Mouse (Mus musculus) forebrain, embryonic 11.5 days (tissue): ENCODE measurements around the gene Cfap36. TPM values are rescaled to one million over a fixed set of nuclear protein-coding genes. Genes with fewer than 3 reads are reported as not detected.

Experiments
- ATAC-seq: fragments of 200-750 bp; cut with Nextera tagmentation; replicated peaks from 2 replicates; pipeline ENCODE4 v1.8.0; 2017; ENCODE audit warnings: moderate TSS enrichment; ENCODE audit not compliant: low FRiP score
- DNase-seq: peaks from one replicate; pipeline ENCODE4 v3.0.0-alpha.2; 2017; ENCODE audit warnings: low spot score
- H3K27ac ChIP-seq: fragments of 300-500 bp; sonication (generic); 2 replicates; pipeline ENCODE4 v1.5.1; 2014; ENCODE audit warnings: low read depth, low read length
- H3K27me3 ChIP-seq: fragments of 300-500 bp; sonication (generic); 2 replicates; pipeline ENCODE4 v1.6.1; 2014; ENCODE audit warnings: mild to moderate bottlenecking, low read length, mixed read lengths; ENCODE audit not compliant: control insufficient read depth, insufficient read depth
- H3K36me3 ChIP-seq: fragments of 300-500 bp; sonication (generic); 2 replicates; pipeline ENCODE4 v1.6.1; 2014; ENCODE audit warnings: mild to moderate bottlenecking, low read length, moderate library complexity, mixed read lengths; ENCODE audit not compliant: control insufficient read depth, insufficient read depth
- H3K4me1 ChIP-seq: fragments of 300-500 bp; sonication (generic); replicated peaks from 2 replicates; pipeline ENCODE4 v1.6.1; 2014; ENCODE audit warnings: low read length, mixed read lengths; ENCODE audit not compliant: control insufficient read depth, insufficient read depth
- H3K4me2 ChIP-seq: fragments of 300-500 bp; sonication (generic); 2 replicates; pipeline ENCODE4 v1.6.1; 2014; ENCODE audit warnings: low read depth, mild to moderate bottlenecking, low read length, moderate library complexity, mixed read lengths; ENCODE audit not compliant: severe bottlenecking
- H3K4me3 ChIP-seq: fragments of 300-500 bp; sonication (generic); 2 replicates; pipeline ENCODE4 v1.5.1; 2014; ENCODE audit warnings: low read depth, low read length
- H3K9ac ChIP-seq: fragments of 300-500 bp; sonication (generic); 2 replicates; pipeline ENCODE4 v1.6.1; 2014; ENCODE audit warnings: low read length
- H3K9me3 ChIP-seq: fragments of 300-500 bp; sonication (generic); 2 replicates; pipeline ENCODE4 v1.6.1; 2016; ENCODE audit warnings: low read length, mixed read lengths; ENCODE audit not compliant: control insufficient read depth
- WGBS: fragments of 180-500 bp; shearing (Covaris S2); extraction: QIAGEN DNeasy Blood & Tissue Kit; methylation state at CpG from one replicate; pipeline ENCODE4 v1.1.7; 2014; 5-methylcytosine and 5-hydroxymethylcytosine counted together
- polyA plus RNA-seq: library from polyadenylated mRNA; unstranded; fragments of >200 nt; fragmentation: Nextera tagmentation; extraction: Ambion mirVana; gene quantifications from 2 replicates; pipeline ENCODE4 v1.2.1, GENCODE M21; 2014

Gene Cfap36
- polyA plus RNA-seq, 1 experiment from 2014 or later: 71.8 TPM

- Histone ChIP-seq H3K27ac (peak overlapping the region; percentile 94), H3K4me3 (peak overlapping the region; percentile 97), H3K9ac (peak overlapping the region; percentile 99), H3K4me1 (peaks cover 2% of the 10 kb centered on the region; the same call in 1 of the 2 replicates), H3K27me3 (no peaks in the 10 kb centered on the region), H3K36me3 (no peaks in the 10 kb centered on the region), H3K9me3 (no peaks in the 10 kb centered on the region), H3K4me2 (peak overlapping the region; percentile 66)
- DNase-seq (peak; percentile 79), ATAC-seq (peak; percentile 77)
- WGBS: under 1% methylated on average over 38 of the region's 38 CpGs
These were observed 74.0 kb downstream of the Cfap36 start for GRCm38 (mm10) chr11:29173125-29173631.

- Histone ChIP-seq H3K9me3 (no peaks in the 10 kb centered on the region), H3K9ac (peak within 1 kb of the TSS; percentile 99), H3K27ac (peak within 1 kb of the TSS; percentile 94), H3K27me3 (no peaks in the 10 kb centered on the region), H3K36me3 (no peaks in the 10 kb centered on the region), H3K4me3 (peak within 1 kb of the TSS; percentile 97), H3K4me1 (peaks cover 2% of the 10 kb centered on the region; the same call in 1 of the 2 replicates), H3K4me2 (peak within 1 kb of the TSS; percentile 81)
- 0% methylated on average over 50 of the region's 50 CpGs for WGBS
- ATAC-seq (peak; percentile 98), DNase-seq (peak; percentile 98)
These were observed 74.6 kb downstream of the Cfap36 start, which contains the start of gene Ppp4r3b for GRCm38 (mm10) chr11:29172563-29173124. Ppp4r3b (plus strand) TSS chr11:29172890.

- Histone ChIP-seq H3K4me2 (peak overlapping the region; percentile 81), H3K9ac (peak overlapping the region; percentile 99), H3K4me3 (peak overlapping the region; percentile 97), H3K36me3 (no peaks in the 10 kb centered on the region), H3K4me1 (peaks cover 2% of the 10 kb centered on the region; the same call in 1 of the 2 replicates), H3K27me3 (no peaks in the 10 kb centered on the region), H3K27ac (0 out of 2 replicates have a peak overlapping the region, but pooled peaks have one; percentile 10), H3K9me3 (no peaks in the 10 kb centered on the region)
- WGBS: under 1% methylated on average over 34 of the region's 34 CpGs
- DNase-seq (peak; percentile 65), ATAC-seq (peak; percentile 23)
These were observed 75.2 kb downstream of the Cfap36 start for GRCm38 (mm10) chr11:29171959-29172391.

Other genes starting within 250 kb of the Cfap36 start
- 39.2 and 44.6 TPM in 2 replicates for gene Pnpt1, start 116.7 kb downstream of the Cfap36 start, polyA plus RNA-seq
- 97.9 and 101 TPM in 2 replicates for gene Ppp4r3b, start 74.5 kb downstream of the Cfap36 start, polyA plus RNA-seq
- gene Ccdc88a, start 126.2 kb upstream of the Cfap36 start, polyA plus RNA-seq: 59.4 and 61.2 TPM in 2 replicates